ENCODE assay signal across 8 mouse cellular contexts in genomic region chr9:41212303-41212901, GRCm38 (mm10). TPM values are rescaled to one million over a fixed set of nuclear protein-coding genes. Genes with fewer than 3 reads are reported as not detected.
DNase-seq lines count a peak whose midpoint lies in the region; ATAC-seq and TF ChIP-seq lines count a peak whose summit lies in the region.

No protein-coding gene starts in this region.

- no peak overlapping the region for H3K4me3 ChIP-seq in forebrain, embryonic 15.5 days
- no peak overlapping the region for H3K4me3 ChIP-seq in hindbrain, embryonic 16.5 days (ENCODE audit: low read length)
- no peak overlapping the region for H3K4me3 ChIP-seq in liver, adult 2 months (ENCODE audit: insufficient read depth, low read depth, low read length)
- H3K4me3 ChIP-seq in midbrain, embryonic 16.5 days (ENCODE audit: low read depth, low read length) = no peak overlapping the region

- peak overlapping the region; percentile 17 for H3K4me2 ChIP-seq in forebrain, embryonic 15.5 days (replicated peaks)
- peak overlapping the region; percentile 39 for H3K4me2 ChIP-seq in hindbrain, embryonic 16.5 days (ENCODE audit: low read length)
- H3K4me2 ChIP-seq in midbrain, embryonic 16.5 days (ENCODE audit: low read length) = peak overlapping the region; percentile 43

- no peaks in the 10 kb centered on the region for H3K36me3 ChIP-seq in forebrain, embryonic 15.5 days
- H3K36me3 ChIP-seq in hindbrain, embryonic 16.5 days (ENCODE audit: control insufficient read depth, insufficient read depth, low read length) = no peaks in the 10 kb centered on the region
- no peaks in the 10 kb centered on the region for H3K36me3 ChIP-seq in liver, adult 2 months (ENCODE audit: control insufficient read depth, insufficient read depth, low read length)
- H3K36me3 ChIP-seq in midbrain, embryonic 16.5 days (ENCODE audit: control insufficient read depth, insufficient read depth, low read length) = no peaks in the 10 kb centered on the region

- TF ChIP-seq CTCF in liver, adult 2 months (IDR thresholded peaks at IDR 0.05; ENCODE audit: low read depth, low read length) = no peak

- WGBS in forebrain, embryonic 15.5 days = under 1% methylated on average over 6 of the region's 7 CpGs
- WGBS in hindbrain, embryonic 16.5 days = 3% methylated on average over 7 of the region's 7 CpGs
- 3% methylated on average over 7 of the region's 7 CpGs for WGBS in liver, adult 2 months
- WGBS in midbrain, embryonic 16.5 days = 1% methylated on average over 6 of the region's 7 CpGs

- TF ChIP-seq POLR2A in liver, adult 2 months (IDR thresholded peaks at IDR 0.05; ENCODE audit: extremely low read depth, insufficient read depth, low read length) = no peak

- DNase-seq in ovary, postnatal 36 days (ENCODE audit: low spot score) = peak; percentile 15
- no peak for DNase-seq in ovary, postnatal 14 days (ENCODE audit: low spot score)
- DNase-seq in liver, adult 2 months (ENCODE audit: extremely low read depth, low read depth, low spot score) = peak; percentile 20
- peak; percentile 51 to 54 for DNase-seq in thymus, postnatal 36 days
- no peak for DNase-seq in urinary bladder, adult 2 months (ENCODE audit: low spot score)

- 0 out of 2 replicates have a peak overlapping the region, but pooled peaks have one; percentile 9 for H3K9ac ChIP-seq in forebrain, embryonic 15.5 days (replicated peaks)
- H3K9ac ChIP-seq in hindbrain, embryonic 16.5 days (ENCODE audit: low read depth, low read length) = peak overlapping the region; percentile 47
- H3K9ac ChIP-seq in liver, adult 2 months (ENCODE audit: low read depth, low read length) = no peak overlapping the region
- peak overlapping the region; percentile 55 for H3K9ac ChIP-seq in midbrain, embryonic 16.5 days (ENCODE audit: low read depth, low read length)

- H3K27me3 ChIP-seq in forebrain, embryonic 15.5 days = no peaks in the 10 kb centered on the region
- H3K27me3 ChIP-seq in hindbrain, embryonic 16.5 days (replicated peaks; ENCODE audit: control insufficient read depth, insufficient read depth, low read length) = no peaks in the 10 kb centered on the region
- H3K27me3 ChIP-seq in liver, adult 2 months (ENCODE audit: control insufficient read depth, insufficient read depth, low read length) = no peaks in the 10 kb centered on the region
- no peaks in the 10 kb centered on the region for H3K27me3 ChIP-seq in midbrain, embryonic 16.5 days (ENCODE audit: control insufficient read depth, insufficient read depth, low read depth, low read length)

- H3K27ac ChIP-seq in forebrain, embryonic 15.5 days (replicated peaks) = peak overlapping the region; percentile 67
- peak overlapping the region; percentile 70 for H3K27ac ChIP-seq in hindbrain, embryonic 16.5 days (ENCODE audit: low read depth, low read length)
- no peak overlapping the region for H3K27ac ChIP-seq in liver, adult 2 months (replicated peaks; ENCODE audit: insufficient read depth, low read depth, low read length)
- peak overlapping the region; percentile 82 for H3K27ac ChIP-seq in midbrain, embryonic 16.5 days (ENCODE audit: low read length)

- peak; percentile 27; the same call in 1 of the 2 replicates for ATAC-seq in forebrain, embryonic 15.5 days (replicated peaks)
- ATAC-seq in hindbrain, embryonic 16.5 days = 0 out of 2 replicates have a peak, but pooled peaks have one; percentile 8
- ATAC-seq in midbrain, embryonic 16.5 days = peak; percentile 49; the same call in 1 of the 2 replicates

- no peaks in the 10 kb centered on the region for H3K79me2 ChIP-seq in liver, adult 2 months (ENCODE audit: control insufficient read depth, insufficient read depth, low read length)

- H3K9me3 ChIP-seq in forebrain, embryonic 15.5 days = no peaks in the 10 kb centered on the region
- no peaks in the 10 kb centered on the region for H3K9me3 ChIP-seq in hindbrain, embryonic 16.5 days (ENCODE audit: control insufficient read depth, low read length)
- no peaks in the 10 kb centered on the region for H3K9me3 ChIP-seq in midbrain, embryonic 16.5 days (replicated peaks; ENCODE audit: control insufficient read depth, low read length, poor library complexity, severe bottlenecking)

- H3K4me1 ChIP-seq in forebrain, embryonic 15.5 days = peaks cover 32% of the 10 kb centered on the region
- H3K4me1 ChIP-seq in hindbrain, embryonic 16.5 days (ENCODE audit: control insufficient read depth, insufficient read depth, low read depth, low read length) = peaks cover 12% of the 10 kb centered on the region
- no peaks in the 10 kb centered on the region for H3K4me1 ChIP-seq in liver, adult 2 months (ENCODE audit: control insufficient read depth, insufficient read depth, low read length)
- peaks cover 17% of the 10 kb centered on the region for H3K4me1 ChIP-seq in midbrain, embryonic 16.5 days (ENCODE audit: control insufficient read depth, insufficient read depth, low read length)

RNA-seq across cellular contexts. Expression of gene Ubash3b, which starts 50.9 kb away (rescaled TPM):
- 14.7 and 15.4 TPM in 2 replicates for polyA plus RNA-seq in forebrain, embryonic 15.5 days (2015; fragmentation: Nextera tagmentation; extraction: Ambion mirVana)
- 25.4 and 29.7 TPM in 2 replicates for polyA plus RNA-seq in hindbrain, embryonic 16.5 days (2015; fragmentation: Nextera tagmentation; extraction: Ambion mirVana)
- 0.65 and 0.87 TPM in 2 replicates for total RNA-seq in liver, adult 2 months (2014; rRNA removed)
- polyA plus RNA-seq in liver, adult 2 months (2012; rRNA removed) = 0.51 and 0.76 TPM in 2 replicates
- polyA plus RNA-seq in midbrain, embryonic 16.5 days (2015; fragmentation: Nextera tagmentation; extraction: Ambion mirVana) = 23.2 and 24.2 TPM in 2 replicates
- polyA plus RNA-seq in urinary bladder, adult 2 months (2012; rRNA removed) = 4.2 and 4.6 TPM in 2 replicates

Comparison
In these comparisons a context has a peak if more than half of its experiments do, and no peak if none do; other contexts are left out.
1. DNase-seq: peak in ovary, postnatal 36 days (single experiment), liver, adult 2 months (single experiment) and thymus, postnatal 36 days (2 of 2); none in ovary, postnatal 14 days (single experiment) and urinary bladder, adult 2 months (single experiment).
2. Peak in every context shown above with its lines, with median percentiles within 50 percentile points of each other: ATAC-seq and H3K4me2 ChIP-seq.